Mouse (Mus musculus) forebrain, embryonic 11.5 days (tissue): ENCODE measurements at regions not wholly inside any gene's neighbourhood (a gene's known extent, or its start where the extent isn't known, plus 50 kb on each side); places are given as distances from the start of the nearest gene placed in this dataset.

Experiments
- ATAC-seq: fragments of 200-750 bp; cut with Nextera tagmentation; replicated peaks from 2 replicates; pipeline ENCODE4 v1.8.0; 2017; ENCODE audit warnings: moderate TSS enrichment; ENCODE audit not compliant: low FRiP score
- DNase-seq: peaks from one replicate; pipeline ENCODE4 v3.0.0-alpha.2; 2017; ENCODE audit warnings: low spot score
- H3K27ac ChIP-seq: fragments of 300-500 bp; sonication (generic); 2 replicates; pipeline ENCODE4 v1.5.1; 2014; ENCODE audit warnings: low read depth, low read length
- H3K27me3 ChIP-seq: fragments of 300-500 bp; sonication (generic); 2 replicates; pipeline ENCODE4 v1.6.1; 2014; ENCODE audit warnings: mild to moderate bottlenecking, low read length, mixed read lengths; ENCODE audit not compliant: control insufficient read depth, insufficient read depth
- H3K36me3 ChIP-seq: fragments of 300-500 bp; sonication (generic); 2 replicates; pipeline ENCODE4 v1.6.1; 2014; ENCODE audit warnings: mild to moderate bottlenecking, low read length, moderate library complexity, mixed read lengths; ENCODE audit not compliant: control insufficient read depth, insufficient read depth
- H3K4me1 ChIP-seq: fragments of 300-500 bp; sonication (generic); replicated peaks from 2 replicates; pipeline ENCODE4 v1.6.1; 2014; ENCODE audit warnings: low read length, mixed read lengths; ENCODE audit not compliant: control insufficient read depth, insufficient read depth
- H3K4me2 ChIP-seq: fragments of 300-500 bp; sonication (generic); 2 replicates; pipeline ENCODE4 v1.6.1; 2014; ENCODE audit warnings: low read depth, mild to moderate bottlenecking, low read length, moderate library complexity, mixed read lengths; ENCODE audit not compliant: severe bottlenecking
- H3K4me3 ChIP-seq: fragments of 300-500 bp; sonication (generic); 2 replicates; pipeline ENCODE4 v1.5.1; 2014; ENCODE audit warnings: low read depth, low read length
- H3K9ac ChIP-seq: fragments of 300-500 bp; sonication (generic); 2 replicates; pipeline ENCODE4 v1.6.1; 2014; ENCODE audit warnings: low read length
- H3K9me3 ChIP-seq: fragments of 300-500 bp; sonication (generic); 2 replicates; pipeline ENCODE4 v1.6.1; 2016; ENCODE audit warnings: low read length, mixed read lengths; ENCODE audit not compliant: control insufficient read depth
- WGBS: fragments of 180-500 bp; shearing (Covaris S2); extraction: QIAGEN DNeasy Blood & Tissue Kit; methylation state at CpG from one replicate; pipeline ENCODE4 v1.1.7; 2014; 5-methylcytosine and 5-hydroxymethylcytosine counted together

GRCm38 (mm10) chr14:66473251-66473550, 464.2 kb upstream of the Gulo start:
- Histone ChIP-seq H3K9me3 (no peaks in the 10 kb centered on the region), H3K27ac (no peak overlapping the region)
- DNase-seq, result no peak

GRCm38 (mm10) chr14:66472537-66473250, 463.7 kb upstream of the Gulo start:
- no peak overlapping the region for H3K4me2 ChIP-seq
- H3K36me3 ChIP-seq, result no peaks in the 10 kb centered on the region
- H3K9me3 ChIP-seq, result no peaks in the 10 kb centered on the region
- 59% methylated on average over 5 of the region's 5 CpGs for WGBS
- H3K27ac ChIP-seq, result no peak overlapping the region
- no peak overlapping the region for H3K4me3 ChIP-seq
- H3K27me3 ChIP-seq, result no peaks in the 10 kb centered on the region
- no peak overlapping the region for H3K9ac ChIP-seq
- DNase-seq, result no peak
- no peak; the same call in 1 of the 2 replicates for ATAC-seq
- 0 out of 2 replicates have a peak, but pooled peaks cover 3% of the 10 kb centered on the region for H3K4me1 ChIP-seq

More at GRCm38 (mm10) chr14:66473251-66473550, 464.2 kb upstream of the Gulo start:
- H3K4me1 ChIP-seq, result 0 out of 2 replicates have a peak, but pooled peaks cover 3% of the 10 kb centered on the region
- no peaks in the 10 kb centered on the region for H3K36me3 ChIP-seq
- no peak overlapping the region for H3K4me3 ChIP-seq
- no peak overlapping the region for H3K4me2 ChIP-seq
- ATAC-seq, result no peak
- H3K27me3 ChIP-seq, result no peaks in the 10 kb centered on the region
- 22% methylated on average over 1 of the region's 1 CpGs for WGBS
- no peak overlapping the region for H3K9ac ChIP-seq

GRCm38 (mm10) chr14:66462081-66462480, 453.1 kb upstream of the Gulo start:
- Histone ChIP-seq H3K9me3 (no peaks in the 10 kb centered on the region; the same call in 1 of the 2 replicates), H3K36me3 (no peaks in the 10 kb centered on the region), H3K4me2 (no peak overlapping the region), H3K4me3 (no peak overlapping the region), H3K27ac (no peak overlapping the region), H3K9ac (no peak overlapping the region), H3K4me1 (no peaks in the 10 kb centered on the region), H3K27me3 (no peaks in the 10 kb centered on the region)
- ATAC-seq (no peak), DNase-seq (no peak)
- WGBS, result 54% methylated on average over 5 of the region's 5 CpGs

DNA sequence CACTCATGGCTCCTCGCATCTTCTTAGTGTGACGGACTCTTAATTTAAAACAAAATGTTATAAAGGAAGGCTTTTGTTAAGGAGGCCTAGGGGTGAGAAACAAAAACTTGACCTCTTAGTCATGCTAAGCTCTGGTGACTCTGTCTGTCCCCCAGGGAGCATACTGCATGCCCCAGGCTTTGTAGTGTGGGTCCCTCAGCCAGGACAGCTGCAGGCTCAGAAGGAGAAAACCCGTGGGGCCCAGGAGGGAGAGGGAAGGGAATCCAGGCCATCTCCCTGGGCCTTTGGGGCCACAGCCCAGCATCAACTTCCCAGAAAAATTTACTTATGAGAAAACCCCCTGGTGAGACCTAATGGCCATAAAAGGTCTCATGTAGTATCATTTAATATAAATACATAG, 451.8 kb upstream of the Gulo start:
- ATAC-seq (no peak), DNase-seq (no peak)
- H3K4me3 ChIP-seq, result no peak overlapping the region
- H3K4me1 ChIP-seq, result no peaks in the 10 kb centered on the region
- H3K27ac ChIP-seq, result no peak overlapping the region
- H3K4me2 ChIP-seq, result no peak overlapping the region
- no peaks in the 10 kb centered on the region for H3K27me3 ChIP-seq
- H3K9me3 ChIP-seq, result no peaks in the 10 kb centered on the region; the same call in 1 of the 2 replicates
- no peaks in the 10 kb centered on the region for H3K36me3 ChIP-seq
- no peak overlapping the region for H3K9ac ChIP-seq
- WGBS, result 47% methylated on average over 3 of the region's 3 CpGs

DNA sequence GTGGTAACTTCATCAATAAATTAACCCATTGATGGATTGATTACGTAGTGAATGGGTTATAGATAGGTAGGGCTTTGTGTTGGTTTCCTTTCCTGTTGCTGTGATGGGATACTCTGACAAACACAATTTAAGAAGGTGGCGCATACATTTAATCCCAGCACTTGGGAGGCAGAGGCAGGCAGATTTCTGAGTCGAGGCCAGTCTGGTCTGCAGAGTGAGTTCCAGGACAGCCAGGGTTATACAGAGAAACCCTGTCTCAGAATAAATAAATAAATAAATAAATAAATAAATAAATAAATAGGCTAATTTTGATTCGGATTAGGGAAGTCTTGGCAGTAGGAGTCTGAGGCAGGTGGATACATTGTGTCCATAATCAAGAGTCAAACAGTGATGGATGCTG, 449.7 kb upstream of the Gulo start:
- DNase-seq, result no peak
- no peak for ATAC-seq

DNA sequence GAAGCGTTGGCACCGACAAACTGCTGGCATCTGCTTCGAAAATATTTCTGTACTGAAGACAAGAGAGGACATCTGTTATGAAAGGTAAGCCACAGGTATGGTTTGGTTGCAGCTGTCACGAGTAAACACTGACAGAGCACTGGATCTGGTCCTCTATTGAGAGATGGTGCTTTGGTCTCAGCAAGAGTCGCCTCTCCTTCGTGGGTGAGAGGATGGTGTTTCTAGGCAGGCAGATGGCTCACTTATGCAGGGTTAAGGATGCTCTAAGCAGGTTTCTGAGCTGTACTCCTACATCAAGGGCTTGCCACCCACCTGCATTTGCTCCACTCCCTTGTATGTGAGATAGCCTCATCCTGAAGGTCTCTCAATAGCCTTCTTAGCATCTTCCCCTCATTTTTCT, 448.3 kb upstream of the Gulo start:
- H3K9me3 ChIP-seq, result peaks cover 3% of the 10 kb centered on the region; the same call in 1 of the 2 replicates
- H3K27ac ChIP-seq, result no peak overlapping the region
- DNase-seq (no peak), ATAC-seq (no peak)
- no peak overlapping the region for H3K4me2 ChIP-seq
- H3K4me3 ChIP-seq, result no peak overlapping the region
- H3K9ac ChIP-seq, result no peak overlapping the region
- no peaks in the 10 kb centered on the region for H3K36me3 ChIP-seq
- 86% methylated on average over 6 of the region's 6 CpGs for WGBS
- no peaks in the 10 kb centered on the region for H3K27me3 ChIP-seq
- H3K4me1 ChIP-seq, result no peaks in the 10 kb centered on the region

More for the DNA sequence above, 449.7 kb upstream of the Gulo start:
- Histone ChIP-seq H3K27me3 (no peaks in the 10 kb centered on the region), H3K27ac (no peak overlapping the region), H3K4me3 (no peak overlapping the region), H3K36me3 (no peaks in the 10 kb centered on the region), H3K4me1 (no peaks in the 10 kb centered on the region), H3K4me2 (no peak overlapping the region), H3K9me3 (no peaks in the 10 kb centered on the region; the same call in 1 of the 2 replicates), H3K9ac (no peak overlapping the region)
- WGBS, result 93% methylated on average over 4 of the region's 4 CpGs

DNA sequence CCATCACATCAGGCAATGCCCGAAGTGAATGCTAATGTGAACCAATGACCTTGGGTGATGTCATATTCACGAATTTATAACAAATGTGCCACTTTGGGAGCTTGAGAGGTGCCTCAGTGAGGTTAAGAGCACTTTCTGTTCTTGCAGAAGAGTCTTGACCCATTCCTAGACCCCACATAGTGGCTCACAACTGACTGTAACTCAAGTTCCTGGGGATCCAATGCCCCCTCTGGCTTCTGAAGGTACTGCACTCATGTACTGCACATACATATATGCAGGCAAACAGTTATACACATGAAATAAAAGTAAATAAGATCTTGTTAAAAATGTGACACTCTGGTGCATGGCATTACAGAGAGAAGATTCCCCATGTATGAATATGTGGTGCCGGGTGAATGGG, 443.8 kb upstream of the Gulo start:
- Histone ChIP-seq H3K4me1 (no peaks in the 10 kb centered on the region), H3K4me3 (no peak overlapping the region), H3K27me3 (no peaks in the 10 kb centered on the region), H3K9ac (no peak overlapping the region), H3K9me3 (peaks cover 3% of the 10 kb centered on the region; the same call in 1 of the 2 replicates), H3K36me3 (no peaks in the 10 kb centered on the region), H3K4me2 (no peak overlapping the region), H3K27ac (no peak overlapping the region)
- ATAC-seq (no peak), DNase-seq (no peak)
- WGBS, result 91% methylated on average over 3 of the region's 3 CpGs

DNA sequence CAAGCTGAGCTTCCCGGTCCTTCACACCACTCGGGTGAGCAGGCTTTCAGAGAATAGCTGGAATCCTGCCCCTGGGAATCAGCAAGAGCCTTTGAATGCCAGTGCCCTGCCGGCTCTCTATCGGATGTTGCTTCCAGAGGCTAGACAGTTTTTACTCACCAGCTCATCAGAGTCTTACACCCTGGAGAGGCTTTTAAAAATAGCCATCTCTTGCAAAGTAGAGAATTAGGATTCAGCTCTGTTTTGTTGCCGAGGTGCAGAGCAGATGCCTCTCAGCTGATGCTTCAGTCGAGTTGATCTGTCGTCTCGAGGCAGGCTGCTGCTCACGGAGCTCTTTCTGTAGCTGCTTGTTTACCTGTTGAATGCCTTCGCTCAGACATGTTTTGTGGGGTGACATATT, 441.3 kb upstream of the Gulo start:
- peaks cover 3% of the 10 kb centered on the region; the same call in 1 of the 2 replicates for H3K9me3 ChIP-seq
- no peak overlapping the region for H3K4me2 ChIP-seq
- H3K4me3 ChIP-seq, result no peak overlapping the region
- no peaks in the 10 kb centered on the region for H3K27me3 ChIP-seq
- DNase-seq (no peak), ATAC-seq (no peak)
- no peaks in the 10 kb centered on the region for H3K4me1 ChIP-seq
- H3K36me3 ChIP-seq, result no peaks in the 10 kb centered on the region
- no peak overlapping the region for H3K27ac ChIP-seq
- no peak overlapping the region for H3K9ac ChIP-seq
- WGBS, result 56% methylated on average over 10 of the region's 10 CpGs

- ATAC-seq (no peak), DNase-seq (no peak)
- Histone ChIP-seq H3K9me3 (no peaks in the 10 kb centered on the region), H3K27ac (no peak overlapping the region), H3K4me2 (no peak overlapping the region), H3K4me3 (no peak overlapping the region), H3K27me3 (no peaks in the 10 kb centered on the region), H3K9ac (no peak overlapping the region), H3K36me3 (no peaks in the 10 kb centered on the region), H3K4me1 (no peaks in the 10 kb centered on the region; the same call in 1 of the 2 replicates)
- 27% methylated on average over 1 of the region's 1 CpGs for WGBS
Observed at GRCm38 (mm10) chr14:66442576-66442975, 433.6 kb upstream of the Gulo start.
